Mouse (Mus musculus): ENCODE data around the gene Lcn9. TPM values are rescaled to one million over a fixed set of nuclear protein-coding genes. Genes with fewer than 3 reads are reported as not detected.

Lcn9 gene
- polyA plus RNA-seq, 1 experiment from 2014 or later, result not detected

Other genes with a start within 250 kb of the Lcn9 start
- gene Mamdc4, start 248.3 kb upstream of the Lcn9 start, polyA plus RNA-seq (2014; fragmentation: Nextera tagmentation; extraction: Ambion mirVana), result 3.0 and 4.2 TPM in 2 replicates
- gene Phpt1, start 247.9 kb upstream of the Lcn9 start, polyA plus RNA-seq (2014; fragmentation: Nextera tagmentation; extraction: Ambion mirVana), result 161 and 167 TPM in 2 replicates
- 0.38 and 0.59 TPM in 2 replicates for gene Ajm1, start 241.4 kb upstream of the Lcn9 start, polyA plus RNA-seq (2014; fragmentation: Nextera tagmentation; extraction: Ambion mirVana)
- gene Rabl6, start 214.6 kb upstream of the Lcn9 start, polyA plus RNA-seq (2014; fragmentation: Nextera tagmentation; extraction: Ambion mirVana), result 53.3 and 55.3 TPM in 2 replicates
- 0.14 and 0.22 TPM in 2 replicates for gene Ccdc183, start 205.5 kb upstream of the Lcn9 start, polyA plus RNA-seq (2014; fragmentation: Nextera tagmentation; extraction: Ambion mirVana)
- 17.6 and 18.0 TPM in 2 replicates for gene Tmem141, start 201.1 kb upstream of the Lcn9 start, polyA plus RNA-seq (2014; fragmentation: Nextera tagmentation; extraction: Ambion mirVana)
- 0.57 and 0.82 TPM in 2 replicates for gene Fcna, start 195.1 kb upstream of the Lcn9 start, polyA plus RNA-seq (2014; fragmentation: Nextera tagmentation; extraction: Ambion mirVana)
- gene Lcn8, start 170.0 kb upstream of the Lcn9 start, polyA plus RNA-seq (2014; fragmentation: Nextera tagmentation; extraction: Ambion mirVana), result not detected in 2 replicates
- gene Lcn5, start 165.2 kb upstream of the Lcn9 start, polyA plus RNA-seq (2014; fragmentation: Nextera tagmentation; extraction: Ambion mirVana), result not detected in 2 replicates
- gene Lcn6, start 146.4 kb upstream of the Lcn9 start, polyA plus RNA-seq (2014; fragmentation: Nextera tagmentation; extraction: Ambion mirVana), result not detected in 2 replicates
- gene Lcn10, start 140.4 kb upstream of the Lcn9 start, polyA plus RNA-seq (2014; fragmentation: Nextera tagmentation; extraction: Ambion mirVana), result 0.20 TPM in 1 of 2 replicates, not detected in the other
- gene Obp2a, start 123.1 kb upstream of the Lcn9 start, polyA plus RNA-seq (2014; fragmentation: Nextera tagmentation; extraction: Ambion mirVana), result not detected in 2 replicates
- 65.1 and 71.6 TPM in 2 replicates for gene Bmyc, start 116.4 kb upstream of the Lcn9 start, polyA plus RNA-seq (2014; fragmentation: Nextera tagmentation; extraction: Ambion mirVana)
- gene Obp2b, start 86.1 kb upstream of the Lcn9 start, polyA plus RNA-seq (2014; fragmentation: Nextera tagmentation; extraction: Ambion mirVana), result not detected in 2 replicates
- gene Lcn3, start 57.6 kb upstream of the Lcn9 start, polyA plus RNA-seq (2014; fragmentation: Nextera tagmentation; extraction: Ambion mirVana), result not detected in 2 replicates
- gene Lcn11, start 46.1 kb upstream of the Lcn9 start, polyA plus RNA-seq (2014; fragmentation: Nextera tagmentation; extraction: Ambion mirVana), result not detected in 2 replicates
- not detected in 2 replicates for gene Gm13539, start 40.9 kb upstream of the Lcn9 start, polyA plus RNA-seq (2014; fragmentation: Nextera tagmentation; extraction: Ambion mirVana)
- not detected in 2 replicates for gene Glt6d1, start 7.3 kb upstream of the Lcn9 start, polyA plus RNA-seq (2014; fragmentation: Nextera tagmentation; extraction: Ambion mirVana)
- gene Sohlh1, start 24.1 kb downstream of the Lcn9 start, polyA plus RNA-seq (2014; fragmentation: Nextera tagmentation; extraction: Ambion mirVana), result not detected in 2 replicates
- 0.64 and 0.86 TPM in 2 replicates for gene Kcnt1, start 40.6 kb downstream of the Lcn9 start, polyA plus RNA-seq (2014; fragmentation: Nextera tagmentation; extraction: Ambion mirVana)
- gene Camsap1, start 160.1 kb downstream of the Lcn9 start, polyA plus RNA-seq (2014; fragmentation: Nextera tagmentation; extraction: Ambion mirVana), result 34.9 and 50.4 TPM in 2 replicates
- gene Ubac1, start 198.6 kb downstream of the Lcn9 start, polyA plus RNA-seq (2014; fragmentation: Nextera tagmentation; extraction: Ambion mirVana), result 106 and 111 TPM in 2 replicates